Mouse (Mus musculus) embryonic stem cell, embryonic (primary cell): ENCODE data around the gene Efna1.

Experiments
- CTCF ChIA-PET, 4 experiments: fragments of 300-600 bp in 2 of 4; fragments of 350-600 bp in 2 of 4; sonication (Branson Sonifier 250); formaldehyde crosslinking; loops; one replicate each; lab custom pipeline; 2022; ENCODE audit warnings: inconsistent platforms in 2 of 4; lab: Charles Lee
- POLR2A ChIA-PET, 4 experiments: fragments of 300-600 bp in 2 of 4; fragments of 350-600 bp in 2 of 4; sonication (Branson Sonifier 250); formaldehyde crosslinking; loops; one replicate each; lab custom pipeline; 2022; ENCODE audit warnings: antibody characterized with exemption in 4 of 4, inconsistent platforms in 1 of 4; lab: Charles Lee

Gene Efna1

GRCm38 (mm10) chr3:89316833-89317232 lies 35.9 kb upstream of the Efna1 start:
- CTCF ChIA-PET: interaction anchor here (0.5 to 3.6 kb wide), 71 partner anchors 8 to 1191 kb away, joined by 3 to 61 read pairs (median 5); partner anchors contain the start of genes Adam15 (in 3 of the 4), Efna4 (in 2 of the 4), Krtcap2 (in 2 of the 4) and Cks1b (in 1 of the 4)

GRCm38 (mm10) chr3:89315930-89316831 lies 35.2 kb upstream of the Efna1 start:
- ChIA-PET POLR2A (interaction anchor here in 3 of 4 experiments (0.6 to 3.4 kb wide), 30 partner anchors 8 to 1055 kb away, joined by 3 to 21 read pairs (median 3); partner anchors contain the start of genes Efna4 (in 1 of the 3), Flad1 (in 1 of the 3), Pygo2 (in 1 of the 3) and Scamp3 (in 1 of the 3)), CTCF (interaction anchor here (0.6 to 3.6 kb wide), 56 partner anchors 8 to 196 kb away, joined by 3 to 61 read pairs (median 5); partner anchors contain the start of genes Adam15 (in 2 of the 4), Efna4 (in 2 of the 4), Krtcap2 (in 2 of the 4) and Cks1b (in 1 of the 4))

More at GRCm38 (mm10) chr3:89316833-89317232, 35.9 kb upstream of the Efna1 start:
- POLR2A ChIA-PET: interaction anchor here in 3 of 4 experiments (0.6 to 3.4 kb wide), 31 partner anchors 8 to 1056 kb away, joined by 3 to 21 read pairs (median 3); partner anchors contain the start of genes Efna4 (in 1 of the 3), Flad1 (in 1 of the 3), Pygo2 (in 1 of the 3) and Scamp3 (in 1 of the 3)

GRCm38 (mm10) chr3:89315195-89315929 lies 34.4 kb upstream of the Efna1 start:
- POLR2A ChIA-PET: interaction anchor here in 2 of 4 experiments (0.5 to 1.6 kb wide), 7 partner anchors 13 to 264 kb away, joined by 3 to 5 read pairs (median 3); partner anchors contain the start of gene Scamp3 (in 1 of the 2)
- CTCF ChIA-PET: interaction anchor here (0.5 to 3.2 kb wide), 19 partner anchors 10 to 803 kb away, joined by 3 to 61 read pairs (median 4); partner anchors contain the start of genes Adam15 (in 1 of the 4), Efna4 (in 1 of the 4), Krtcap2 (in 1 of the 4) and Pbxip1 (in 1 of the 4)

- ChIA-PET CTCF (interaction anchor here (0.5 to 3.2 kb wide), 16 partner anchors 9 to 802 kb away, joined by 3 to 61 read pairs (median 4); partner anchors contain the start of genes Adam15 (in 1 of the 4), Efna4 (in 1 of the 4), Krtcap2 (in 1 of the 4) and Pbxip1 (in 1 of the 4)), POLR2A (interaction anchor here in 2 of 4 experiments (0.5 to 1.6 kb wide), 5 partner anchors 12 to 188 kb away, joined by 3 to 5 read pairs (median 3); no protein-coding TSS in a partner anchor)
Measured at GRCm38 (mm10) chr3:89314791-89315190, 33.8 kb upstream of the Efna1 start.

GRCm38 (mm10) chr3:89314340-89314739 lies 33.4 kb upstream of the Efna1 start:
- POLR2A ChIA-PET: interaction anchor here in 1 of 4 experiments (0.6 kb wide), 1 partner anchor 12 kb away, joined by 3 read pairs; no protein-coding TSS in a partner anchor

GRCm38 (mm10) chr3:89308089-89308488 lies 27.1 kb upstream of the Efna1 start:
- ChIA-PET POLR2A (interaction anchor here in 3 of 4 experiments (0.8 to 1.8 kb wide), 22 partner anchors 9 to 271 kb away, joined by 3 to 9 read pairs (median 5); partner anchors contain the start of genes Efna3 (in 3 of the 3), Efna1 (in 2 of the 3), Cks1b (in 1 of the 3) and Krtcap2 (in 1 of the 3)), CTCF (interaction anchor here (0.5 to 1.8 kb wide), 70 partner anchors 8 to 656 kb away, joined by 3 to 31 read pairs (median 4); partner anchors contain the start of genes Efna3 (in 3 of the 4), Efna4 (in 2 of the 4), Krtcap2 (in 2 of the 4) and Trim46 (in 2 of the 4))

More at GRCm38 (mm10) chr3:89314340-89314739, 33.4 kb upstream of the Efna1 start:
- CTCF ChIA-PET: no interaction called here

GRCm38 (mm10) chr3:89305551-89306325 lies 24.8 kb upstream of the Efna1 start:
- ChIA-PET POLR2A (interaction anchor here in 3 of 4 experiments (0.7 to 1.5 kb wide), 6 partner anchors 11 to 181 kb away, joined by 3 to 4 read pairs (median 3); partner anchors contain the start of gene Adam15 (in 1 of the 3)), CTCF (interaction anchor here (0.6 to 2.7 kb wide), 14 partner anchors 9 to 187 kb away, joined by 3 to 12 read pairs (median 4); partner anchors contain the start of genes Krtcap2 (in 1 of the 4) and Trim46 (in 1 of the 4))

- ChIA-PET POLR2A (interaction anchor here in 3 of 4 experiments (1.2 to 1.6 kb wide), 4 partner anchors 10 to 117 kb away, joined by 3 to 6 read pairs (median 4); partner anchors contain the start of gene Adam15 (in 1 of the 3)), CTCF (interaction anchor here (0.6 to 2.7 kb wide), 13 partner anchors 10 to 91 kb away, joined by 3 to 12 read pairs (median 5); partner anchors contain the start of genes Krtcap2 (in 1 of the 4) and Trim46 (in 1 of the 4))
Measured at GRCm38 (mm10) chr3:89305105-89305504, 24.2 kb upstream of the Efna1 start.

GRCm38 (mm10) chr3:89304440-89304839 lies 23.5 kb upstream of the Efna1 start:
- ChIA-PET POLR2A (interaction anchor here in 2 of 4 experiments (1.1 to 1.6 kb wide), 4 partner anchors 18 to 116 kb away, joined by 3 to 6 read pairs (median 3); partner anchors contain the start of gene Adam15 (in 1 of the 2)), CTCF (interaction anchor here in 3 of 4 experiments (0.6 to 2.7 kb wide), 10 partner anchors 11 to 675 kb away, joined by 3 to 12 read pairs (median 4); no protein-coding TSS in a partner anchor)

- ChIA-PET CTCF (interaction anchor here (0.6 to 3.3 kb wide), 12 partner anchors 8 to 140 kb away, joined by 3 to 15 read pairs (median 4); partner anchors contain the start of gene Krtcap2 (in 1 of the 4)), POLR2A (interaction anchor here in 3 of 4 experiments (0.6 to 2.6 kb wide), 6 partner anchors 8 to 73 kb away, joined by 3 to 13 read pairs (median 4); partner anchors contain the start of genes Efna1 (in 1 of the 3) and Slc50a1 (in 1 of the 3))
Measured at GRCm38 (mm10) chr3:89300514-89300913, 19.6 kb upstream of the Efna1 start.

- ChIA-PET POLR2A (interaction anchor here in 2 of 4 experiments (0.9 to 2.6 kb wide), 9 partner anchors 8 to 28 kb away, joined by 3 to 13 read pairs (median 5); partner anchors contain the start of gene Efna1 (in 1 of the 2)), CTCF (interaction anchor here in 3 of 4 experiments (0.6 to 3.3 kb wide), 21 partner anchors 8 to 215 kb away, joined by 3 to 15 read pairs (median 4); partner anchors contain the start of gene Krtcap2 (in 1 of the 3))
Measured at GRCm38 (mm10) chr3:89300071-89300470, 19.1 kb upstream of the Efna1 start.

GRCm38 (mm10) chr3:89299499-89299898 lies 18.6 kb upstream of the Efna1 start:
- POLR2A ChIA-PET: interaction anchor here in 2 of 4 experiments (0.7 to 2.6 kb wide), 15 partner anchors 9 to 161 kb away, joined by 3 to 13 read pairs (median 3); partner anchors contain the start of genes Adam15 (in 1 of the 2), Efna1 (in 1 of the 2) and Slc50a1 (in 1 of the 2)
- CTCF ChIA-PET: interaction anchor here in 3 of 4 experiments (0.7 to 3.3 kb wide), 20 partner anchors 9 to 215 kb away, joined by 3 to 15 read pairs (median 4); partner anchors contain the start of genes Efna1 (in 1 of the 3) and Krtcap2 (in 1 of the 3)

GRCm38 (mm10) chr3:89298908-89299307 lies 18.0 kb upstream of the Efna1 start:
- POLR2A ChIA-PET: interaction anchor here in 2 of 4 experiments (0.7 to 2.6 kb wide), 15 partner anchors 9 to 160 kb away, joined by 3 to 13 read pairs (median 3); partner anchors contain the start of genes Adam15 (in 1 of the 2), Efna1 (in 1 of the 2) and Slc50a1 (in 1 of the 2)
- CTCF ChIA-PET: interaction anchor here in 3 of 4 experiments (0.6 to 3.3 kb wide), 18 partner anchors 9 to 183 kb away, joined by 3 to 15 read pairs (median 4); partner anchors contain the start of gene Efna1 (in 1 of the 3)

GRCm38 (mm10) chr3:89296761-89297396 lies 15.9 kb upstream of the Efna1 start:
- ChIA-PET CTCF (interaction anchor here in 1 of 4 experiments (1.0 kb wide), 1 partner anchor 11 kb away, joined by 3 read pairs; no protein-coding TSS in a partner anchor), POLR2A (interaction anchor here in 1 of 4 experiments (1.0 to 1.9 kb wide), 5 partner anchors 9 to 81 kb away, joined by 3 to 5 read pairs (median 4); partner anchors contain the start of gene Efna1)
